Mouse (Mus musculus) right cerebral cortex, postnatal 4 days (tissue): ENCODE measurements around the gene Ncapd2.

Experiments
- DNase-seq: peaks from one replicate; pipeline ENCODE4 v3.0.0-alpha.2; 2022

Ncapd2 gene

DNA sequence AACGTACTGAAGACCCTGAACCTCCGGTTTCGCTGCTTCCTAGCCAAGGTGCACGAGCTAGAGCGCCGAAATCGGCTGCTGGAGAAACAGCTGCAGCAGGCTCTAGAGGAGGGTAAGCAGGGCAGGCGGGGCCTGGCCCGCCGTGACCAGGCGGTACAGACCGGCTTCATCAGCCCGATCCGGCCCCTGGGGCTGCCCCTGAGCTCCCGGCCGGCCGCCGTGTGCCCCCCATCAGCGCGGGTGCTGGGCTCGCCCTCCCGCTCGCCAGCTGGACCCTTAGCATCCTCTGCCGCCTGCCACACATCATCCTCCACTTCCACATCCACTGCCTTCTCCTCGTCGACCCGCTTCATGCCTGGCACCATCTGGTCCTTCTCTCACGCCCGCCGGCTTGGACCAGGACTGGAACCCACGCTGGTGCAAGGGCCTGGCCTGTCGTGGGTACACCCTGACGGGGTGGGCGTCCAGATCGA lies 46.0 kb downstream of the Ncapd2 start:
- peak; percentile 34 for DNase-seq

DNA sequence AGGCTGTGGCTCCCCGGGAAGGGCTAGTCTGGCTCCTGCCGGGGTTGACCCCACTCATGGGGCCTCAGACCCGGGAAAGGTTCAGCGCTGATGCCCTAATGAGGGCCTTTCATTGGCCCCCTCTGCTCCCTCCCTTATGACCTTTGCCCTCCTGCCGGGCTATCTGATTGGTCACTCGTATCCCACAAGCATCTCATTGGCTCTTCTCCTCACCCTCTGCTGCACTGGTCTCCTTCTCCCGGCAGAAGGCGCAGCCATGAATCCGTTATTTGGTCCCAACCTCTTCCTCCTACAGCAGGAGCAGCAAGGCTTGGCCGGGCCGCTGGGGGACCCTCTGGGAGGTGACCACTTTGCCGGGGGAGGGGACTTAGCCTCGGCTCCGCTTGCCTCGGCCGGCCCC lies 46.5 kb downstream of the Ncapd2 start, which contains the start of gene Iffo1:
Gene Iffo1 (plus strand): TSS at position 241 of the 400 bp plus-strand sequence.
- peak; percentile 86 for DNase-seq

DNA sequence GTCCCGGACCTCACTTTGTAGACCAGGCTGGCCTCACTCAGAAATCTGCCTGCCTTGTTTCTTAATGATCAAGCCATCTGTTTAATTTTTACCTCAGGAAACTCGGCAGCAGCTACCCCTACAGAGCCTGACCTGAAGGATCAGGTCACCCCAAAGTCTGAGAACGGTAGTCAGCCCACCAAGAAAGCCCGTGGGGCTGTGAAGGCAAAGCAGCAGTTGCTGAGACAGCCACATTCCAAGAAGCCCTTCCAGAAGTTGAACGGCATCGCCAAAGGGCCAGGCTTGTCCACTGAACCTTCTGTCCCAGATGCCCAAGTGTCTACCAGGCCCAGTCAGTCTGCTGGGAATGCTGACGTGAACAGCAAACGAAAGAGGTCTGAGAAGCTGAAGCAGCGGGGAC lies 47.6 kb downstream of the Ncapd2 start:
- no peak for DNase-seq

DNA sequence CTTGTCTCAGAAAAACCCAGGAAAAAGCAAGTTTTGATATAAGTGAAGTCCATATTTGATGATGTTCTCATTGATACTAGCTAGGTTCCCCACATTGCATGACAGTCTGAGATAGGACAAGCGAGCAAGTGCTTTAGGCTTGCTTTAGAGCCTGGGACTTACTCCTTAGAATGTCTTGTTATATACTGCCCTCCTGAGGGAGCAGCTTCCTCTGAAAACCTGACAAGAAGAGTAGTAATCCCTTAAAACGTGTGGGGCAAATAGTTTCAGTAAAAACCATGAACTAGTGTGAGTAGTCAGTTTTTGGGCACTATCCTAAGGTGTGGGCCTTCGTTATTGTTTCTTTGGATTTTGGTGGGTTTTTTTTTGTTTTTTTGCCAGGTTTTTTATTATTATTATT lies 48.4 kb downstream of the Ncapd2 start:
- no peak for DNase-seq

DNA sequence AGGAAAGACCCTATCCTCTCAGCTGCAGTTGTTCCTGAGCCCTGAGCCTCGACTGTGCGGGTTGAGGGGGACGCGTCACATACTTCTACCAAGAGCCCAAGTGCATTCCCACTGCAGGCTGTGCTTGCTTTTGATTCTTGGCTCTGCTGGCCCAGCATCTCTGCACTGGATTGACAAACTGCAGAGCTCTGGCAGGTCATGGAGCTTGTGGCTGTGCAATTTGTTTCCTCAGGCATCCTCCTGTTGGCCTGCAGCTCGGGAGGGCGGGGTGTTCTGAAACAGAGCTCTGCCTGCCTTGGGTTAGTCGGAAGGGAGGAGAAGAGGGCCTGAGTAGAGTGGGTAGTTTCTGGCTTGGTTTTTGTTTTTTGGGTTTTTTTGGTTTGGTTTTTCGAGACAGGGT lies 49.1 kb downstream of the Ncapd2 start:
- DNase-seq, result no peak

DNA sequence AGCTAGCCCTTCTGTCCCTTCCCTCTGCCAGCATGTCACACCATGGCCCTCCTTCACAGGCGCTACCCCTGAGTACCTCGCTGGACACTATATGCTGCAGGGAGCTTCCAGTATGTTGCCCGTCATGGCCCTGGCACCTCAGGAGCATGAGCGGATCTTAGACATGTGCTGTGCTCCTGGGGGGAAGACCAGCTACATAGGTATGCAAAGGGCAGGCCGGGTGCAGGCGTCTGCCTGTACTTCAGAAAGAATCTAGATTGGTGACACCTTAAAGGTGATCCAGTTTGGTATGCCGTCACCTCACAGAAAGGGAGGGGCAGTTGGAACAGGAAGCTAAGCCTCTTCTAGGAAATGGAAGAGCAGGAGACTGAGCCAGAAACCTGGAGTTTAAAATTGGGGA lies 51.8 kb downstream of the Ncapd2 start:
- DNase-seq, result no peak

DNA sequence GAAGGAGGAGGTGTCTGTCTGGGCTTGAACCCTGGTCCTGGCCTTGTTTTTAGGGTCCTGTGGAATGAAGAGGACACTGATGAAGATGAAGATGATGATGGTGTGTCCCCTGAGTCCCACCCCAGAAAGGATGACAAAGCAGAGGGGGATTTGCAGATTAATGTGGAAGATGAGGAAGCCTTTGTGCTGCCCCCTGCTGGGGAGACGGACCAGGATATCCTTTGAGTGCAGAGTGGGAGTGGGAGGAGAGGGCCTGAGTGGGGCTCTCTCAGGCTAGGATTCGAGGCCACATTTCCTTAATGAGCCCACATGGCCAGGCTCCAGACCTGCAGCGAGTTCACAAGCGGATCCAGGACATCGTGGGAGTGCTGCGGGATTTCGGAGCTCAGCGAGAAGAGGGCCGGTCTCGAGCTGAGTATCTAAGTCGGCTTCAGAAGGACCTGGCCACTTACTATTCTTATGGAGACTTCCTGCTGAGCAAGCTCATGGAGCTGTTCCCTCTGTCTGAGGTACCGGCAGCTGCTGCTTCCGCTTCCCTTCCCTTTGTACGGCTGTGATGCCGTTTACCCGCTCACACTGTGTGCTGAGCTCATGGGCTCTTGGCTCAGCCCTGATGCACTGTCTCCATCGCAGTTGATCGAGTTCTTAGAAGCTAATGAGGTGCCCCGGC lies 54.4 kb downstream of the Ncapd2 start:
- DNase-seq, result peak; percentile 76

DNA sequence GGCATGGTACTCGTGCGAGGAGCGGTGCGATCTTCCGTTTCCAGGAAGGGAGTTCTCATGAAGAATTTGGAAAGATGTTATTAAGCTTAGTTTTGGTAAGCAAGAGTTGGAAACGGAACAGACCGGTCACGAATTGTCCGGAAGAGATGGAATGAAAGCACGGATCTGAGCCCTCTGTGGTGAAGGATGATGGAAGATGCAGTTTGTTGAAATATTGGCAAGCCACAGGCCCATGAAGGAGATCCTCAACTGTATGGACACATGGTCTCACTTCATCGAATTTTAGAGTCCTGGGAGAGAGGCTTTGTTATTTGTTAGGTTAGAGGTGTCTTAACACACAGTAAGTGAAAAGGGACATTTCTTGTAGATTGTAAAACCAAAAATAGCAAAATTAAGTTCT lies 59.0 kb downstream of the Ncapd2 start:
- DNase-seq, result no peak

DNA sequence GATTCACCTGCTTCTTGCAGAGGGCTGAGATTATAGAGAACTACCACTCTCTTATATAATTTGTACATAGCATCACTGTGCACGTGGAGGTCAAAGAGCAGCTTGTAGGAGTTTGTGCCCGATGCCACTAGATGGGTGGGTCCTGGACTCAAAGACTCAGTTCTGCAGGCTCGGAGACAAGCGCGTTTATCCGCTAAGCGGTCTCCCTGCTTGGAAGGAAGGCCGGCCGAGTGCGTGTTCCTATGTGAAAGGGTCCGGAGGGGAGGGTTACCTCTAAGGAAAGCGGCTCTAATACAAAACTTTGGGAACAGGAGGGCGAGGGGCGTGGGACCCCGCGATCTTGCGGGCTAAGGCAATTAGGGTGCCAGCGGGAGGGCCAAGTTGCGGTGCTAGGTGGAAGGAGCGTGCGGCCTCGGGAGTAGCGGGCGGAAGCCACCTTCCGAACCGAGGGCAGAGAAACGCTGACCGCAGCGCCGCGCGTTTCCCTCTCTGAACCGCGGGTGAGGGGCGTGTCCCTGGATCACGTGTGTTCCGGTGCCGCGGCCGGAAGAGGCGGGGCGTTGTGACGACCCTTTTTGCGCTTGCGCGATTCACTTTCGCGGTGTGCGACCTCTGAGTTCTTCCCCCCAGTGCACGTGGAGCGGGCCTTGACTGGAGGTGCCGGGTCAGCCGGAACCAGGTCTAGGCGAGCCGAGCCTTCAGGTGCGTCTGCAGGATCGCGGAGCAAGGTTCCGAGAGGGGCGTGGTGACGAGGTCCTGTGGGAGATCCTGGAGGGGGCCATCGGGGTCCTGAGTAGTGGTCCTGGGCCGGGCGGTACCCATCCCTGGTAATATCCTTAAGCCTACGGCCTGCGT lies 60.0 kb downstream of the Ncapd2 start, which contains the start of gene Nop2:
Gene Nop2 (plus strand): TSS at position 608 of the 855 bp plus-strand sequence.
- DNase-seq, result peak; percentile 86

DNA sequence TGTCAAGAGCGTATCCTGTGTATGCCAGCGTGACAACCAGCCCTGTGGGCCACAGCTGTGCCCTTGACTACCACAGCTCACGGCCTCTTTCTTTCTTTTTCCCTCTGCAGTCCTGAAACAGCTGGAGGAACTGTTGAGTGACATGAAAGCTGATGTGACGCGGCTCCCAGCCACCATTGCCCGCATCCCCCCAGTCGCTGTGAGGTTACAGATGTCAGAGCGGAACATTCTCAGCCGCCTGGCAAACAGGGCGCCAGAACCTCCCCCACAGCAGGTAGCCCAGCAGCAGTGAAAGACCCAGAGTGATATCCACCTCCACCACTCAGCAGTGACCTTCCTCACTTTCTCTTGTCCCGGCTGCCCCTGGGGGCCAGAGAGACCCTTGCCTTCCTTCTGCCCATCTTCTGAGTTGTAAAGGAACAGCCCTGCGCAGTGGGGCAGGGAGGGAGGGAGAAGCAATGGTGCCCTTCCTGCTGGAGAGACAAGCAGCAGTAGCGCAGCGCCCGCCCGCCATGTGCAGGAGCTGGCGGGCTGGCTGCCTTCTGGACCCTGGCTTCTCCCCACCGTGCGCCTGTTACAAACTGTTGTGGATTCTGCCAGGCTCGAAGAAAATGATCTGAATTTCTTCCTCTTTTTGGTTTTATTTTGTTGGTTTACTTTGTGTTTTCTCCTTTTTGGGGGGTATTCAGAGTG lies 61.6 kb downstream of the Ncapd2 start:
- DNase-seq, result no peak

DNA sequence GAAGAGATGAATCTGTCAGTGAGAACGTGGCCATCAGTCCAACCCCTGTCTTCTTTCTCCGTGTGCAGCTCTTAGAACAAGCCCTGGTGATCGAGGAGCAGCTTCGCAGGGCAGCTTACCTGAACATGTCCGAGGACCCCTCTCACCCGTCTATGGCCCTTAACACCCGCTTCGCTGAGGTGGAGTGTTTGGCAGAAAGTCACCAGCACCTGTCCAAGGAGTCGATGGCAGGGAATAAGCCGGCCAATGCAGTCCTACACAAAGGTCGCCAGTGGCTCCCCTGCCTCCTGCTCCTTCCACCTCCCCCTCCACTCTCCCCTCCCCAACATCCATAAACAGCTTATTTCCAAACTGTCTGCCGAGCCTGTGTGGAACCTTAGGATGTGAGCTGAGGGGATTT lies 62.8 kb downstream of the Ncapd2 start:
- no peak for DNase-seq

DNA sequence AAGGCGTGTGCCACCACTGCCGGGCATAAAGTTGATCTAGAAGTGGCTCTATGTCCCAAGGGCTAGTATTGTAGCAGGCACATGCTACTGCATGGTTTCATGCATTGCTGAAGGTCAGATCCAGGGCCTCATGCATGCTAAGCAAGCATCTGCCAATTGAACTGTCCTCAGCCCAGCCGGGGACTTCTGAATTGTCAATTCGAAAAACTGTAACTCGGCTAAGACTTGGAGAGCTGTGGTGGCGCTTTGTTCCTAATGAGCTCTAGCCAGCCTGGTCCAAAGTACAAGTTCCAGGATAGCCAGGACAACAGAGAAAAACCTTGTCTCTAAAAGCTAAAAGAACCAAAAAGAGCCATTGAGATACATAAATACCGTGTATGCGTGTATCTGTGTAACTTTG lies 72.1 kb downstream of the Ncapd2 start:
- no peak for DNase-seq
